Mouse (Mus musculus): ENCODE results near the gene Gpc1.

Gene Gpc1

GRCm38 (mm10) chr1:92833987-92834706 is 2.7 kb downstream of the Gpc1 start:
- DNase-seq (ENCODE audit: low spot score) = peak; percentile 81

DNA sequence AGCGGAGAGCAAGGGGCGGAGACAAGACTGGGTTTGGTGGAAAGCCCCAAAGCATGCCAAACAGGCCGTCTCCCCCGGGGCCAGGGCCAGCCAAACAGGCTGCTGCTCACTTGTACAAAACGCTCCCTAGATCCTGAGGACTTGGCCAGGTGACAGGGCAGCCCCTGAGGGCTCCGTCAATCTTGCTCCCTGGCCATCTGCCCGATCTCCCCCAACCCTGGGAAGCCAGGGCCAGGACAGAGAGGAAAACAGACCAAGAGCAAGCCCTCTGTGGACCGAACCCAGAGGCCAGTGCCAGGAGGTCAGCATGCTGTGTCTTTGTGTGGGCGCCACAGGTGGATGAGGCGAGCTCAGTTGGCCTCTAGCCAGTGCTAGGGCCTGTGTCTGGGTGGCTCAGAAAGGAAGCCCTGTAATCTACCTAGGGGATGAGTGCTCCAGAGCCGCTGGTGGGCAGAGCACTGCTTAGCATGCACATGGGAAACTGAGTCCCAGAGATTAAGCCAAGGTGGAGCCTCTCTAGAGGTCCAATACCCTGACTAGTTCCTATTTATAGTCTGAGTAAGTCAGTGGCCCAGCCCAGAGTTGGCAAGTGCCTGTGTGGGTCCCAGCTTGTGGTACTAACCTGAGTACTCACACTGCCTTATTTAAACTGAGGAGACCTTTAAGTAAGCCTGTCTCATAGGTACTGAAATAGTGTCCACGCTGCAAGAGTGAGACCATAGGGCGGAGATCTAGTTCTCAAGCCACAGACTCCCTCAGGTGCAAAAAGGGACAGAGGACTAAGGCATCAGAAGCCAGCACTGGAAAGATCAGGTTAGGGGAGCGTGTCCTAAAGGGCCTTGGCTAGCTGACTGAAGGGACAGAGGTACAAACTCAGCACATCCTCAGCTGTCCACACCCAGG is 6.7 kb downstream of the Gpc1 start:
- DNase-seq (ENCODE audit: low spot score) = no peak

GRCm38 (mm10) chr1:92839211-92839610 is 7.8 kb downstream of the Gpc1 start:
- no peak for DNase-seq (ENCODE audit: low spot score)

GRCm38 (mm10) chr1:92840231-92840890 is 8.9 kb downstream of the Gpc1 start:
- DNase-seq (ENCODE audit: low spot score) = no peak

DNA sequence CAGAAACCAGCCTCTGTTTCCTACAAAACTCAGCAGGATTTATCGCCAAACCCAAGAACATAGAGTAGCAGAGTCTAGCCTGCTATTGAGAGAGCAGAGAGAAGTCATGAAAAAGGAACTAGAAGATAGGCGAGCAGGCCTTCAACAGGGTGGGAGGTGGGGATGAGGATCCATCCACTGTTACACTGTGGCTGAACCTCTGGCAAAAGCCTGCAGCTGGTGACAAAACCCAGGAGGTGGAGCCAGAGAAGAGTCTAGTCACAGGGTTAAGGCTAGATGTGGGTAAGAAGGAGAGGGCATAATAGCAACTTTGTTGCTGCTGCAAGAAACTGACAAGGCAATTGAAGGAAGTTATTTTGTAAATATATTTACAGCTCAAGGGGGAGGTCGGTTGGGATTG is 10.0 kb downstream of the Gpc1 start:
- no peak for DNase-seq (ENCODE audit: low spot score)

DNA sequence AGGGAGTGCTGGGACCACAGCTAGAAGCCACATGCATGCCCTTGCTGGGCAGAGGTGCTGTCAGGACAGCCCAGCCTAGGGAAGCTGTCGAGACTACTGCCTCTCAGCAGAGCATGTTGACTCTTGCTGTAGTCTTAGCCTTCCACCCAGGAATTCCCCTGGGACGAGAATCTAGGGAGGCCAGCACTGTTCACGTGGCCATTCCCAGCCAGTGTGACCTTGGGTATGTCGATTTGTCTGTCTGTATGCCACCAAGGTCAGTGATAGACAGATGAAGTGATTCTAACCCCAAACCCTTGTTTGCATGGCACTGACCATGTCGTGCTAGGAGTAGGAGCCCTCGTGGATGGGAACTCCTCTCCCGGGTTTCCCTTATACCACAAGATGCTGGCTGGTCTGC is 14.4 kb downstream of the Gpc1 start:
- no peak for DNase-seq (ENCODE audit: low spot score)

DNA sequence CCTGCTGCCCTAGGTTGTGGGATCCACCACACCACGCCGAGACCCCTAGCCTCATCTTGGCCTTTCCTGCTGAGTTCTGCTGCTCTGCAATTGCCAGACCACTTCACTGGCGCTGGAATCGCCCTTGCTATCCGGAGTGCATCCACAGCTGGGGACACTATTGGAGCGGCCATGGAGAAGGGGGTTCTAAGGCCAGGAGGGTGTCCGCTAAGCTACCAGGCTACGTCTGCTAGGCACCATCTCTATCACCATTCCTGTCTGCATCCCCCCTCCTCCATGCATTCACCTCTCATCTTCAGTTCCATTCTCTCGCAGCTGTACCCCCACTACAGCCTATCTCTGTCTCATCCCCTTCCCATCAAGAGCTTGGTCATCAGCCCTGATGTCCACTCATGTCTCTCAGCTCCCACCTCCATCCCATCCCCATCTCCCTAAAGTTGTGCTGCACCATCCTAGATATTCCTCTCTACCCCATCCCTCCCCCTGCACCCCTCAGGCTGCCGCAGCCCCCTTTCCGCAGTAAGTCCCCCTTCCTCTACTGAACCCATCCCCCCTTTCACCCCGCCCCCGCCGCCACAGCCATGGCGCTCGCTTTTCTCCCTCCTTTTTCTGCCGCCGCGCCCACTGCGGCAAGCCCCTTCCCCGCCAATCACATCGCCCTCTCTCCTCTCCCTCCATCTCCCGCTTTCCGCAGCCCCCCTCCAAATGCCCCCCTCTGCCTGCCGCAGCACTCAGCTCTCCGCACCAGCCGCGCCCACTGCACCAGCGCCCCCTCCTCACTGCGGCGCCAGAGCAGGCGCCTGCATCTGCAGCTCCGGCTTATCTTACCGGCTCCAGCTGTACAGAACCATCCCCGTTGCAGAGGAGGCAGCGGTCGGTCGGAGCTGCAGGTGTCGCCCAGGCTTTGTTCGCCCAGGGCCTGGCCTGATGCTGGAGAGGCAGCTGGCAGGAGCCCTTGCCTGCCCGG is 16.7 kb downstream of the Gpc1 start:
- no peak for DNase-seq (ENCODE audit: low spot score)

GRCm38 (mm10) chr1:92849491-92849890 is 18.0 kb downstream of the Gpc1 start:
- DNase-seq (ENCODE audit: low spot score) = no peak

DNA sequence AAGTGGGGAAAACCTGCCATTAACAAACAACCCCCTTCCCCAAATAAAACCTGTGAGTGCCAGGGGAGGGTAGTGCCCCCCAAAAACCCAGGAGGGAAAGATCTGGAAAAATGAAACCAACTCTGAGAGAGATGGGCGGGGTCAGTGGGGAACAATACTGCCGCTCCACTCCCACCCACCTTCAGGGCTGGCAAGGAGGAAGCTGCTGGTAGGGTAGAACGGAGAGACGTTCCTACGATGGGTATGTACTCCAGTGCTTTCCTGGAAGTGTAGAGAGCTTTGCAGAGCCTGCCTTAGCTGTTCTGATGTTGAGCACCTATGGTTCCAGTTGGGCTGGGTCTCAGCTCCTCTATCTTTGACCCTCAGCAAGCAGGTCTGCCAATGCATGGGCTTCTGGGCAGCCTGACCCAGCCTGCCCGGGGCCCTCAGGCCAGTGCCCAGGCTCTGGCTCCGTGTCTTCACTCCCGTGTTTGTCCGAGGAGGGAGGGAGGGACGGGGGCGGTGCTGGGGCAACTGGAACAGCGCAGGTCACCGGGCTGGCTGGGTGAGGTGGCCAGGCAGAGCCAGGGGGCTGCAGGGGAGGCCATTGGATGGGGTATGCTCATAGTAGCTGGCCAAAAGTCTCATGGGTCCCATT is 18.6 kb downstream of the Gpc1 start:
- DNase-seq (ENCODE audit: low spot score) = no peak

- no peak for DNase-seq (ENCODE audit: low spot score)
Measured at GRCm38 (mm10) chr1:92852450-92852849, 21.0 kb downstream of the Gpc1 start.

GRCm38 (mm10) chr1:92861503-92861902 is 30.1 kb downstream of the Gpc1 start:
- no peak for DNase-seq (ENCODE audit: low spot score)

DNA sequence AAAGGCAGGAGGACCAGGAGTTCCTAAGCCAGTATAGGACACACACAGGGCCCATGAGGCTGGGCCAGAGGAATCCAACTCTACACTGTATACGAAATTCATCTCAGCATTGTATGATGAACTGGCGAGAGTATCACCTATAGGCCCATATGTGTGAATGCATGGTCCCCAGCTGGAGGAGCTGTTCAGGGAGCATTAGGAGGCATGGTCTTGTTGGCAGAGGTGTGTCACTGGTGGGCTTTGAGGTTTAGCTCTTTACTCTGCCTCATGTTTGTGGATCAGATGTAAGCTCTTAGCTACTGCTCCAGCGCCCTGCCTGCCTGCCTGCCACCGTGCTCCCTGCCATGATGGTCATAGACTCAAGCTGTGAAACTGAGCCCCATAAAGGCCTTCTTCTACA is 31.8 kb downstream of the Gpc1 start:
- DNase-seq (ENCODE audit: low spot score) = no peak

DNA sequence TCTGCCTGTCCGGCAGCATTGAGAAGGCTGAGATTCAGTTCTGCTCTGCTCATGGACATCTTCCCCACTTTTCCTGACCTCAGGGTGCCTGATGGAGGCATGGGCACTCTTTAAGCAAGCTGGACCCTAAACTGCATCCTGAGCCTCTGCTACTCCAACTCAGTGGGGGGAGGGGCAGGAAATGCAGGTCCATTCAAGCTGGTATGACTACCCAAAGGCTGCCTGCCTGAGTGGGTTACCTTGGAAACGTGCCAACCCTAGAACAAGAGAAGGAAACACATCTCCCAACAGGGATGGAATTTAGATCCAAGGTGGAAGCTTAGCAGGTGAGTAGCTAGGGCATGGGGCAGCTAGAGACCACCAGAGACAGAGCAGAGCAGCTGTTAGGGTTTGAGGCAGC is 34.7 kb downstream of the Gpc1 start:
- DNase-seq (ENCODE audit: low spot score) = no peak

- no peak for DNase-seq (ENCODE audit: low spot score)
Measured at GRCm38 (mm10) chr1:92869985-92870384, 38.5 kb downstream of the Gpc1 start.

DNA sequence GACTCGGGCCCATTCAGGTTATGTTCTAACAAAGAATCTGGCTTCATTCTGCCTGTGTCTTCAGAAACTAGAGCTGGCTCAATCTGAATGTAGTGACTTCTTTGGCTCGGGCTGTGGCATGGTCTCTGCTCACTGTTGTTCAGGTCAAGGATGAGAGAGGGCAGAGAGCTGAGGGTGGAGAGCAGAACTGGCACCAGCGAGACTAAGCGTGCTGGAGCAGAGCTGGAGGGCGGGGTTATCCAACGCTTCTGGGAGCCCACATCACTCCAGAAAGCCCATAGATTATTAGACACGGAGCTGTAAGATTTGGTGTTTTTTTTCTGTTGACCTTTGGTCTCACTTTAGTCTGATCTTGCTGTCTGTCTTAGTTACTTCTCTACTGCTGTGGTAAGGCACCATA is 41.2 kb downstream of the Gpc1 start:
- DNase-seq (ENCODE audit: low spot score) = no peak

DNA sequence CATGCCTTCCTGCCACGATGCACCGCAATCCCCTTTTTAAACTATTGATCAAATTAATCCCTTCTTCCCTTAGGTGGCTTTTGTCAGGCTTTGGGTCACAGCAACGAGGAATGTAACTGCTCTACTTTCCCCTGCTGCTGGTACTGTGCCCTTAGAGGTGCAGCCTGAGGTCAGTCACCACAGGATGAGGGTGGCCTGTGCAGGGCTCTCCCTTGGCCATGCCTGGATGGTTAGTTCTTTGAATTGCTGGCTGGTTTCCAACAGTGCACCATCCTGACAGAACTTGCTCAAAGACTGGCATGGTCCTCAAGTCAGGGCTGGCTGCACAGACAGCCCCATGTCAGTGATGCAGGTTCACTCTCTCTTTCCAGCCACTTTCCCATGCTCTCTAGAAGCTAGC is 42.6 kb downstream of the Gpc1 start:
- no peak for DNase-seq (ENCODE audit: low spot score)

GRCm38 (mm10) chr1:92875360-92876111 is 44.1 kb downstream of the Gpc1 start:
- no peak for DNase-seq (ENCODE audit: low spot score)

DNA sequence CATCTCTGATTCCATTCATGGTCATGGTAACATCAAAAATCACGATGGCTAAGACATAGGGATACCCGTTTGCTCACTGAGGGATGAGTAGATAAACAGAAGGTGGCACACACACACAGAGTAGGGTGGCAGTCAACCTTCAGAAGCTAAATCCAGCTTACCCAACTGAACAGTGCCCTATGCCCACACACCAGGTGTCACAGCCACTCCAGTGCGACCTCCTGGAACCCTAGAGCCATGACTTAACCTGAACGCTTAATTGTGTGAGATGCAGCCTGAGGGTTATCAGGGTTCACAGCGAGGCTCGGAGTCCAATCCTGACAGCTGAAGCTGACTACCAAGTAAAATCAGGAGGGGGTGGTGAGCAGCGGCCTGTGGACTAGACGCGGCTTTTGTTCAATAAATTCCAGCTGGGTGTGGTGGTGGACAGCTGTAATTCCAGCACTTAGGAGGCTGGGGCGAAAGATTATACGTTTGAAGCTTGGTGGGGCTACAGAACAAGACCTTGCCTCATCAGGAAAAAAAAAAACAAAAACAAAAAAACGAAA is 46.1 kb downstream of the Gpc1 start:
- no peak for DNase-seq (ENCODE audit: low spot score)

- no peak for DNase-seq (ENCODE audit: low spot score)
Measured at GRCm38 (mm10) chr1:92878066-92878741, 46.8 kb downstream of the Gpc1 start.

DNA sequence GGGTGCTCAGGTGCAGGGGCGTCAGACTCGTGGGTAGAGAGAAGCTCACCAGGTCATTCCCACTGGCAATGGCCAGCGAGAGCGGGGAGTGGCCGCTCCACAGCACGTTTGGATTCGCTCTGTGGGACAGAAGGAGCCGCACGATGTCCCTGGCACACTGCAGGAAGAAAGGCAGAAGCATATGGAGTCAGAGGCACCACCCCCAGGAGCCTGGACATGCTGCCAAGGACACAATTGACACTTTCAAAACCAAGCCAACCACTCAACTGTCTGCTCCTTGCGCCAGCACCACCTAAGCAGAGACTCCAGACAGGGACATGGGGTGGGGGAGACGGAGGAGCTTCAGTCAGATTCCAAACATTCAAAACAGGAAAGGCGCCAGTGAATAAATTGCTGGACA is 47.8 kb downstream of the Gpc1 start:
- no peak for DNase-seq (ENCODE audit: low spot score)
